Mouse (Mus musculus) thymus, postnatal 0 days (tissue): ENCODE data around the gene Akap8l. TPM values are rescaled to one million over a fixed set of nuclear protein-coding genes. Genes with fewer than 3 reads are reported as not detected.

ENCODE experiments used
- DNase-seq: peaks from one replicate; pipeline ENCODE4 v3.0.0-alpha.2; 2015; ENCODE audit warnings: low spot score
- polyA plus RNA-seq: library from polyadenylated mRNA; unstranded; fragments of >200 nt; fragmentation: Nextera tagmentation; extraction: Ambion mirVana; gene quantifications from 2 replicates; pipeline ENCODE4 v1.2.1, GENCODE M21; 2015

Akap8l gene
- 62.4 and 66.4 TPM in 2 replicates for polyA plus RNA-seq

GRCm38 (mm10) chr17:32350382-32350983, at the start of gene Akap8l:
Gene Akap8l, minus strand, starts transcription at chr17:32350607.
- peak; percentile 97 for DNase-seq

GRCm38 (mm10) chr17:32396266-32396665, 45.9 kb upstream of the Akap8l start:
- no peak for DNase-seq

- no peak for DNase-seq
Measured at GRCm38 (mm10) chr17:32393944-32394343, 43.5 kb upstream of the Akap8l start.

GRCm38 (mm10) chr17:32389101-32389659, 38.8 kb upstream of the Akap8l start, which contains the start of gene Wiz:
Gene Wiz, minus strand, starts transcription at chr17:32389439.
- peak; percentile 93 for DNase-seq

- no peak for DNase-seq
Measured at GRCm38 (mm10) chr17:32388370-32389100, 38.1 kb upstream of the Akap8l start.

GRCm38 (mm10) chr17:32387986-32388369, 37.6 kb upstream of the Akap8l start:
- DNase-seq: no peak

- DNase-seq: peak; percentile 74
Measured at GRCm38 (mm10) chr17:32386659-32387432, 36.4 kb upstream of the Akap8l start.

- no peak for DNase-seq
Measured at GRCm38 (mm10) chr17:32383661-32384060, 33.3 kb upstream of the Akap8l start.

- DNase-seq: no peak
Measured at GRCm38 (mm10) chr17:32382576-32382975, 32.2 kb upstream of the Akap8l start.

- DNase-seq: no peak
Measured at GRCm38 (mm10) chr17:32378786-32379185, 28.4 kb upstream of the Akap8l start.

GRCm38 (mm10) chr17:32377137-32377536, 26.7 kb upstream of the Akap8l start:
- DNase-seq: no peak

GRCm38 (mm10) chr17:32376475-32376874, 26.1 kb upstream of the Akap8l start:
- DNase-seq: no peak

- DNase-seq: peak; percentile 40
Measured at GRCm38 (mm10) chr17:32368991-32369578, 18.7 kb upstream of the Akap8l start.

- no peak for DNase-seq
Measured at GRCm38 (mm10) chr17:32367706-32368105, 17.3 kb upstream of the Akap8l start.

GRCm38 (mm10) chr17:32365296-32365695, 14.9 kb upstream of the Akap8l start:
- no peak for DNase-seq

- DNase-seq: no peak
Measured at GRCm38 (mm10) chr17:32364850-32365249, 14.4 kb upstream of the Akap8l start.

- DNase-seq: peak; percentile 88
Measured at GRCm38 (mm10) chr17:32364331-32364730, 13.9 kb upstream of the Akap8l start.

- peak; percentile 14 for DNase-seq
Measured at GRCm38 (mm10) chr17:32363821-32364301, 13.5 kb upstream of the Akap8l start.

GRCm38 (mm10) chr17:32362686-32363085, 12.3 kb upstream of the Akap8l start:
- no peak for DNase-seq

GRCm38 (mm10) chr17:32359928-32360327, 9.5 kb upstream of the Akap8l start:
- DNase-seq: no peak

- no peak for DNase-seq
Measured at GRCm38 (mm10) chr17:32358943-32359340, 8.5 kb upstream of the Akap8l start.
